Mouse (Mus musculus): ENCODE measurements around the gene Rbms3. TPM values are rescaled to one million over a fixed set of nuclear protein-coding genes. Genes with fewer than 3 reads are reported as not detected.

Gene Rbms3
- polyA plus RNA-seq, 1 experiment from 2014 or later, result 76.1 TPM

DNA sequence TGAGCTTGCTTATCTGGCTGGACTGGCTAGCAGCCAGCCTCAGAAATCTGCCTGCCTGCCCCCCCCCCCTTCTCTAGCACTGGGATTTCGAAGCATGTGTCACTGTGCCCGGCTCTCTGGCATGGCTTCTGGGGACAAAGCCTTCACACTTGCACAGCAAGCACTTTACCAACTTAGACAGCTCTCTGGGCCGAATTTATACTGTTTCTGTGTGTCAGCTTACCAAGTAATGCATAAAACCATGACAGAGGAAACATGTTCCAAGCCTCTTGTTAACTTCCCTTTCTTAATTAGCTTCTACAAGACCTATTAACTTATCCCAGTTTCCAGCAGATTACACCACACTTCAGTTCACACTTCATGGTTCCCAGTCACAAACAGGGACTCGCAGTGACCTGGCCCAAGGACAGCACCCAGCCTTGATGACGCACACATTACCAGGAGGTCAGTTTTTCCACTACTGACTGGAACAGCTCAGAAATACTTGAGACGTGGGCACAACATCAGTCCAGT, 589.7 kb downstream of the Rbms3 start:
- no peak overlapping the region for H3K27ac ChIP-seq (ENCODE audit: low read length)
- no peaks in the 10 kb centered on the region for H3K9me3 ChIP-seq (replicated peaks; ENCODE audit: control insufficient read depth, low read length)
- WGBS, result 75% methylated on average over 6 of the region's 6 CpGs
- no peak for ATAC-seq (ENCODE audit: insufficient read depth, low FRiP score)
- H3K4me2 ChIP-seq (ENCODE audit: low read depth, low read length), result no peak overlapping the region
- H3K4me1 ChIP-seq (ENCODE audit: control insufficient read depth, insufficient read depth, low read length), result peaks cover 10% of the 10 kb centered on the region; the same call in 1 of the 2 replicates
- H3K4me3 ChIP-seq (replicated peaks; ENCODE audit: low read length), result no peak overlapping the region
- no peaks in the 10 kb centered on the region for H3K36me3 ChIP-seq (ENCODE audit: control insufficient read depth, insufficient read depth, low read length)
- H3K9ac ChIP-seq (ENCODE audit: low read length), result no peak overlapping the region
- H3K27me3 ChIP-seq (ENCODE audit: control insufficient read depth, insufficient read depth, low read length), result no peaks in the 10 kb centered on the region

DNA sequence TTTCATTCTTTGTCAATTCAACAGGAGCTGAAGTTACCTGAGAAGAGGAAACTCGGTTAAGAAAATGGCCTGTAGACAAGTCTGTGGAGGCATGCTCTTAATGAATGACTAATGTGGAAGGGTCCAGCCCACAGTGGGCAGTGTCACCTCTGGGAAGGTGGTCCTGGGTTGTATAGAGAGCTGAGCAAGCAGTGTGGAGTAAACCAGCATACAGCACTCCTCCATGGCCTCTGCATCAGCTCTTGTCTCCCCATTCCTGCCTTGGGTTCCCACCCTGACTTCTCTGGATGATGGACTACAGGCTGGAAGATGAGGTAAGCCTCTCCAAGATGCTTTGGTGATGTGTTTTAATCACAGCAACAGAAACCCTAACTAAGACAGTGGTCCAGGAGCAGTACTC, 597.0 kb downstream of the Rbms3 start:
- no peak overlapping the region for H3K27ac ChIP-seq (ENCODE audit: low read length)
- 75% methylated on average over 1 of the region's 1 CpGs for WGBS
- H3K27me3 ChIP-seq (ENCODE audit: control insufficient read depth, insufficient read depth, low read length), result no peaks in the 10 kb centered on the region
- no peak overlapping the region for H3K4me2 ChIP-seq (ENCODE audit: low read depth, low read length)
- 0 out of 2 replicates have a peak, but pooled peaks cover 3% of the 10 kb centered on the region for H3K36me3 ChIP-seq (ENCODE audit: control insufficient read depth, insufficient read depth, low read length)
- ATAC-seq (ENCODE audit: insufficient read depth, low FRiP score), result no peak
- peaks cover 16% of the 10 kb centered on the region; the same call in 1 of the 2 replicates for H3K4me1 ChIP-seq (ENCODE audit: control insufficient read depth, insufficient read depth, low read length)
- H3K9me3 ChIP-seq (replicated peaks; ENCODE audit: control insufficient read depth, low read length), result no peaks in the 10 kb centered on the region
- H3K9ac ChIP-seq (ENCODE audit: low read length), result no peak overlapping the region
- H3K4me3 ChIP-seq (replicated peaks; ENCODE audit: low read length), result no peak overlapping the region

DNA sequence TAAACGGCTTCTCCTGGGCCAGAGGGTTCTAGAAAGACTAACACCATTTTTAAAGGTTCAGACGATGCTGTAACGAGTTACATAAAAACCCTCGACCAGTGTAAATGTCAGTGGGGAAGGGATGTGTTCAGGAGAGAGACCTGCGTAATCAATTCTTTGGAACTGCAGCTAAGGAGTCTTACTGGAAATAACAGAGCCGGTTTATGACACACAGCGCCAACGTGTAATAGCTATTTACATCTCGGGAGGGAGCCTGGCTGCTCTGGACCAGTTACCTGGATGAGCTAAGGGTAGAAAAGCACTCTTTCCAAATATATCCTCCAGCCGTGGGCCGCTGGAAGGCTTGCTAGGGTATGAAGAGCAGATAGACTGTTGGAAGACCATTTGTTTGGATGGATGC, 598.5 kb downstream of the Rbms3 start:
- H3K36me3 ChIP-seq (ENCODE audit: control insufficient read depth, insufficient read depth, low read length), result 0 out of 2 replicates have a peak, but pooled peaks cover 3% of the 10 kb centered on the region
- H3K9ac ChIP-seq (ENCODE audit: low read length), result no peak overlapping the region
- H3K4me1 ChIP-seq (ENCODE audit: control insufficient read depth, insufficient read depth, low read length), result peaks cover 16% of the 10 kb centered on the region; the same call in 1 of the 2 replicates
- H3K4me3 ChIP-seq (replicated peaks; ENCODE audit: low read length), result no peak overlapping the region
- no peak for ATAC-seq (ENCODE audit: insufficient read depth, low FRiP score)
- H3K27me3 ChIP-seq (ENCODE audit: control insufficient read depth, insufficient read depth, low read length), result no peaks in the 10 kb centered on the region
- 46% methylated on average over 11 of the region's 11 CpGs for WGBS
- H3K4me2 ChIP-seq (ENCODE audit: low read depth, low read length), result no peak overlapping the region
- H3K9me3 ChIP-seq (replicated peaks; ENCODE audit: control insufficient read depth, low read length), result no peaks in the 10 kb centered on the region
- peak overlapping the region; percentile 56 for H3K27ac ChIP-seq (ENCODE audit: low read length)

DNA sequence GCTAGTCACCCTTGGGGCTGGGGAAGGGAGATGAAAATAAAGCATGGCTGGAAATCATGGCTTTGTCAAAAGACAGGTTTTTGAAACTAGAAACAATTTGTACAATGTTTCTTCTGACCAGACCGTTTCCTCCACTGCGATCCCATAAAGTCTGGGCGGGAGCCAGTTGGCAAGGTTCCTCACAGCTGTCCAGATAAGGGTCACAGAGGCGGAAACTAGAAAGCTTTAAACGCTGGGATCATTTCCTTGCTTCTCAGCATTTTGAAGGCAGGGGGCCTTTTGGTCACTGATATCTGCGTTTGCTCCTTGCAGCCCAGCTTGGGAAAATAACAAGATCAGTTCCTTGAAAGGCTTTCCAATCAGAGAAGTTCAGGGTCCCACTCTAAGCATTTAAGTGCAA, 598.9 kb downstream of the Rbms3 start:
- H3K27ac ChIP-seq (ENCODE audit: low read length), result peak overlapping the region; percentile 56
- H3K9ac ChIP-seq (ENCODE audit: low read length), result no peak overlapping the region
- no peak overlapping the region for H3K4me3 ChIP-seq (replicated peaks; ENCODE audit: low read length)
- whole genome bisulfite sequencing, result 8% methylated on average over 6 of the region's 6 CpGs
- peak; percentile 73 for ATAC-seq (ENCODE audit: insufficient read depth, low FRiP score)
- no peak overlapping the region for H3K4me2 ChIP-seq (ENCODE audit: low read depth, low read length)
- peaks cover 16% of the 10 kb centered on the region; the same call in 1 of the 2 replicates for H3K4me1 ChIP-seq (ENCODE audit: control insufficient read depth, insufficient read depth, low read length)
- H3K9me3 ChIP-seq (replicated peaks; ENCODE audit: control insufficient read depth, low read length), result no peaks in the 10 kb centered on the region
- H3K27me3 ChIP-seq (ENCODE audit: control insufficient read depth, insufficient read depth, low read length), result no peaks in the 10 kb centered on the region
- H3K36me3 ChIP-seq (ENCODE audit: control insufficient read depth, insufficient read depth, low read length), result 0 out of 2 replicates have a peak, but pooled peaks cover 3% of the 10 kb centered on the region

- 0 out of 2 replicates have a peak, but pooled peaks cover 3% of the 10 kb centered on the region for H3K36me3 ChIP-seq (ENCODE audit: control insufficient read depth, insufficient read depth, low read length)
- 75% methylated on average over 1 of the region's 1 CpGs for WGBS
- H3K27ac ChIP-seq (ENCODE audit: low read length), result no peak overlapping the region
- H3K4me1 ChIP-seq (ENCODE audit: control insufficient read depth, insufficient read depth, low read length), result peaks cover 16% of the 10 kb centered on the region; the same call in 1 of the 2 replicates
- no peak overlapping the region for H3K4me3 ChIP-seq (replicated peaks; ENCODE audit: low read length)
- H3K9ac ChIP-seq (ENCODE audit: low read length), result no peak overlapping the region
- no peak for ATAC-seq (ENCODE audit: insufficient read depth, low FRiP score)
- H3K4me2 ChIP-seq (ENCODE audit: low read depth, low read length), result no peak overlapping the region
- H3K27me3 ChIP-seq (ENCODE audit: control insufficient read depth, insufficient read depth, low read length), result no peaks in the 10 kb centered on the region
- H3K9me3 ChIP-seq (replicated peaks; ENCODE audit: control insufficient read depth, low read length), result no peaks in the 10 kb centered on the region
These were observed 599.8 kb downstream of the Rbms3 start for GRCm38 (mm10) chr9:117029953-117030352.

DNA sequence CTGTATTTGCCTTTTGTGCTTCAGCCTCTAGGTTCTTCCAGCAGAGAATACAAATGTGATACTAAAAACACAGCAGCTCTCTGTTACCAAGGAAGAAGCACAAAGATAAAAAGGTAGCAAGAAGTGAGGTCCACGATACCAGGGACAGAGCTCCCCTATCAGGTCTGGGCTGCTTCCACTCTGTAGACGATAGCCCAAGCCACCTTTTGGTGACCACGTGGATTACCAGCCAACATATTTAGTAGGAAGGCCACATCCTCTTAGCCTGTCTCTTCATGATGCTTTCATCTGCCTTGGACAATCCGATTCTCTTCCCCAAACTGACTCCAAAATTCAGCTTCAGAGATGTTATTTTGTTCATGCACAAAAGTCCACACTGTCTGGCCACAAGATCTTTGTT, 601.1 kb downstream of the Rbms3 start:
- H3K4me1 ChIP-seq (ENCODE audit: control insufficient read depth, insufficient read depth, low read length), result peaks cover 16% of the 10 kb centered on the region; the same call in 1 of the 2 replicates
- no peaks in the 10 kb centered on the region for H3K9me3 ChIP-seq (replicated peaks; ENCODE audit: control insufficient read depth, low read length)
- H3K27me3 ChIP-seq (ENCODE audit: control insufficient read depth, insufficient read depth, low read length), result no peaks in the 10 kb centered on the region
- H3K9ac ChIP-seq (ENCODE audit: low read length), result no peak overlapping the region
- WGBS, result 88% methylated on average over 4 of the region's 4 CpGs
- no peak overlapping the region for H3K27ac ChIP-seq (ENCODE audit: low read length)
- no peak for ATAC-seq (ENCODE audit: insufficient read depth, low FRiP score)
- H3K36me3 ChIP-seq (ENCODE audit: control insufficient read depth, insufficient read depth, low read length), result no peaks in the 10 kb centered on the region
- H3K4me2 ChIP-seq (ENCODE audit: low read depth, low read length), result no peak overlapping the region
- no peak overlapping the region for H3K4me3 ChIP-seq (replicated peaks; ENCODE audit: low read length)

DNA sequence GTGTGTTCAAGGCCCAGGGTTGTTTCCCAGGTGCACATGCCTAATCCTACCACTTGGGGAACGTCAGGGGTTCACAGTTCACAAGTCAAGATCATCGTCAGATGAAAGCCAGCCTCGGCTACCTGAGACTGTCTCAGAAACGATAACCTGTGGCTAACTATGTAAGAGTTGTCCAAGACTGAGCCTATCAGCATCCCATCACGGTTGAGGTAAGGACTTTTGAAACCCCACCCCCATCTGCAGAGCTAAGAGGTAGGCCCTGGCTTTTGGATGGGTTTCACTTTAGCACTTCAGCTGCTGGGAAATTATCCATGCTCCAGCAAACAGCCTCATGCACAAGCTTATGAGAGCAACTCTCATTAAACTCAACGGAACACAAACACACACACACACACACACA, 607.6 kb downstream of the Rbms3 start:
- no peaks in the 10 kb centered on the region for H3K36me3 ChIP-seq (ENCODE audit: control insufficient read depth, insufficient read depth, low read length)
- WGBS, result 85% methylated on average over 6 of the region's 6 CpGs

GRCm38 (mm10) chr9:117021506-117021905, 608.2 kb downstream of the Rbms3 start:
- Histone ChIP-seq H3K27ac (ENCODE audit: low read length) (no peak overlapping the region), H3K9me3 (replicated peaks; ENCODE audit: control insufficient read depth, low read length) (no peaks in the 10 kb centered on the region), H3K27me3 (ENCODE audit: control insufficient read depth, insufficient read depth, low read length) (no peaks in the 10 kb centered on the region), H3K4me3 (replicated peaks; ENCODE audit: low read length) (no peak overlapping the region), H3K4me1 (ENCODE audit: control insufficient read depth, insufficient read depth, low read length) (peaks cover 14% of the 10 kb centered on the region), H3K4me2 (ENCODE audit: low read depth, low read length) (no peak overlapping the region), H3K36me3 (ENCODE audit: control insufficient read depth, insufficient read depth, low read length) (no peaks in the 10 kb centered on the region), H3K9ac (ENCODE audit: low read length) (no peak overlapping the region)
- 71% methylated on average over 3 of the region's 3 CpGs for WGBS
- ATAC-seq (ENCODE audit: insufficient read depth, low FRiP score), result no peak

More for the DNA sequence above, 607.6 kb downstream of the Rbms3 start:
- Histone ChIP-seq H3K27me3 (ENCODE audit: control insufficient read depth, insufficient read depth, low read length) (no peaks in the 10 kb centered on the region), H3K4me1 (ENCODE audit: control insufficient read depth, insufficient read depth, low read length) (peaks cover 14% of the 10 kb centered on the region), H3K9me3 (replicated peaks; ENCODE audit: control insufficient read depth, low read length) (no peaks in the 10 kb centered on the region), H3K4me2 (ENCODE audit: low read depth, low read length) (no peak overlapping the region), H3K27ac (ENCODE audit: low read length) (no peak overlapping the region), H3K9ac (ENCODE audit: low read length) (no peak overlapping the region), H3K4me3 (replicated peaks; ENCODE audit: low read length) (no peak overlapping the region)
- no peak for ATAC-seq (ENCODE audit: insufficient read depth, low FRiP score)

- H3K9ac ChIP-seq (ENCODE audit: low read length), result no peak overlapping the region
- WGBS, result 90% methylated on average over 2 of the region's 2 CpGs
- H3K4me3 ChIP-seq (replicated peaks; ENCODE audit: low read length), result no peak overlapping the region
- no peaks in the 10 kb centered on the region for H3K9me3 ChIP-seq (replicated peaks; ENCODE audit: control insufficient read depth, low read length)
- peaks cover 14% of the 10 kb centered on the region for H3K4me1 ChIP-seq (ENCODE audit: control insufficient read depth, insufficient read depth, low read length)
- H3K36me3 ChIP-seq (ENCODE audit: control insufficient read depth, insufficient read depth, low read length), result no peaks in the 10 kb centered on the region
- no peaks in the 10 kb centered on the region for H3K27me3 ChIP-seq (ENCODE audit: control insufficient read depth, insufficient read depth, low read length)
- ATAC-seq (ENCODE audit: insufficient read depth, low FRiP score), result no peak
- H3K4me2 ChIP-seq (ENCODE audit: low read depth, low read length), result no peak overlapping the region
- H3K27ac ChIP-seq (ENCODE audit: low read length), result no peak overlapping the region
These were observed 609.5 kb downstream of the Rbms3 start for GRCm38 (mm10) chr9:117020216-117020615.

Measured in stomach, embryonic 16.5 days (tissue).